Mouse (Mus musculus) embryonic facial prominence, embryonic 12.5 days (tissue): ENCODE measurements around the gene Lmo4. TPM values are rescaled to one million over a fixed set of nuclear protein-coding genes. Genes with fewer than 3 reads are reported as not detected.

ENCODE experiments used
- ATAC-seq: fragments of 200-750 bp; cut with Nextera tagmentation; 2 replicates; pipeline ENCODE4 v1.8.0; 2017; ENCODE audit not compliant: insufficient number of reproducible peaks, insufficient read depth, low FRiP score, low TSS enrichment
- H3K27ac ChIP-seq: fragments of 300-500 bp; sonication (generic); 2 replicates; pipeline ENCODE4 v1.5.1; 2016; ENCODE audit warnings: mild to moderate bottlenecking
- H3K27me3 ChIP-seq: fragments of 300-500 bp; sonication (generic); 2 replicates; pipeline ENCODE4 v1.6.1; 2016; ENCODE audit warnings: mild to moderate bottlenecking, moderate library complexity
- H3K36me3 ChIP-seq: fragments of 300-500 bp; sonication (generic); 2 replicates; pipeline ENCODE4 v1.6.1; 2016; ENCODE audit warnings: mild to moderate bottlenecking
- H3K4me1 ChIP-seq: fragments of 300-500 bp; sonication (generic); 2 replicates; pipeline ENCODE4 v1.6.1; 2016
- H3K4me2 ChIP-seq: fragments of 300-500 bp; sonication (generic); replicated peaks from 2 replicates; pipeline ENCODE4 v1.6.1; 2016; ENCODE audit warnings: mild to moderate bottlenecking, moderate library complexity
- H3K4me3 ChIP-seq: fragments of 300-500 bp; sonication (generic); 2 replicates; pipeline ENCODE4 v1.5.1; 2016; ENCODE audit warnings: mild to moderate bottlenecking
- H3K9ac ChIP-seq: fragments of 300-500 bp; sonication (generic); 2 replicates; pipeline ENCODE4 v1.6.1; 2016; ENCODE audit warnings: mild to moderate bottlenecking, moderate library complexity
- H3K9me3 ChIP-seq: fragments of 300-500 bp; sonication (generic); 2 replicates; pipeline ENCODE4 v1.6.1; 2016; ENCODE audit warnings: mild to moderate bottlenecking, moderate library complexity
- WGBS: fragments of 180-500 bp; shearing (Covaris S2); methylation state at CpG from one replicate; pipeline ENCODE4 v1.1.7; 2016; 5-methylcytosine and 5-hydroxymethylcytosine counted together
- polyA plus RNA-seq: library from polyadenylated mRNA; unstranded; fragments of >200 nt; fragmentation: Nextera tagmentation; extraction: Ambion mirVana; gene quantifications from 2 replicates; pipeline ENCODE4 v1.2.1, GENCODE M21; 2016

Gene Lmo4
- polyA plus RNA-seq, 1 experiment from 2014 or later, result 84.0 TPM

DNA sequence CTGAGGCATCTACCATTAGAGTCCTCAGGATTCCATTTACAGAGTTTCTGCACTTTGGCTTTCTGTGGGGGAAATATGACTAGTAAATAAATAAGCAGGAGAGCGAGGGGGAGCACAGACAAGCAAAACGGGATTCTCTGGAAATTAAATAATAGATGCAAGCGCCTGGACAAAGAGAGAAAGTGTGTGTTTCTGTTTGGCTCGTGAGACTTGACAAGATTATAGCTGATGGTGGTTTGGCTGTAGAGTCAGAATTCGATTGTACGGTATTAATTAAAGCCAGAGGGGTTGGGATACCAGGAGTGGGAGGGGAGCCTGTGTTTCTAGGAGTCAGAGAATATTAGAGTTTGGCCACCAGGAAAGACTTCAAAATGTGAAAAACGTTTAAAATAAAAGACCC lies 24.3 kb upstream of the Lmo4 start:
- no peak for ATAC-seq
- Histone ChIP-seq H3K36me3 (no peaks in the 10 kb centered on the region), H3K27me3 (no peaks in the 10 kb centered on the region), H3K4me2 (no peak overlapping the region), H3K9me3 (no peaks in the 10 kb centered on the region), H3K4me3 (no peak overlapping the region), H3K9ac (no peak overlapping the region), H3K27ac (0 out of 2 replicates have a peak overlapping the region, but pooled peaks have one; percentile 54), H3K4me1 (peaks cover 17% of the 10 kb centered on the region)
- WGBS, result 31% methylated on average over 7 of the region's 7 CpGs

DNA sequence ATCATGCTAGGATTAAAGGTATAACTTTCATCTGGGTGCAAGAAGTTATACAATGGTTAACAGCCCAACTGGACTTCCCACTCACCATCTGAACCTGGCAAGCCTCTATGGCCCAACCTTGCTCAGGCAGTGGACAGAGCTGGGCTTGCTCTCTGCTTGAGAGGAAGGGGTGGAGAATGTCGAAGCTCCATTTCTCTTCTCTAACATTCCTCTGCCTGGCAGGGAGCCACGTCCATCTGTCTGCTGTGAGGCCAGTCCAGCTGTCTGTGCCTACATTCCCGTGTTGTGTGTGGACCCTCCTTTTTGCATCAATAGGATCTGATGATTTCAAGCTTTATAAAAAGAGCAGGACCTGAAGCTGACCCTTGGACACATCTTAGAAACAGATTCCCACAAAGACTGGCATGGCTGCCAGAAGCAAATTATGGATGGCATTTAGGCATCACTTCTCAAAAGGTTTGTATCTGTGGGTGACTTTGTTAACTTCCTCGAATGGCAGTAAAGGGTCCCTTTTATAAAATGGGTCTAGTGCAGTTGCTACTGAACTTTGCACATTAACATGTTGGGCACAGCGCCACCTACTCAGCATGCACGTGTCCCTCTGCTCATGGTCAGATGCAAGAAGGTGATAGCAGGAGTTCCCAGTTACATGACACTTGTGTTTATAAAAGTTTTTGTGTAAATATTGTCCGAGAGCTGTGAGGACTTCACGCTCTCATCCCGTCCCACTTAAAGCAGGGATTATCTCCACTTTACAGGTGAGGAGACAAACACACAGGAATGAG lies 20.6 kb upstream of the Lmo4 start:
- Histone ChIP-seq H3K4me3 (no peak overlapping the region), H3K9ac (no peak overlapping the region), H3K36me3 (no peaks in the 10 kb centered on the region), H3K4me2 (no peak overlapping the region), H3K27ac (no peak overlapping the region), H3K27me3 (no peaks in the 10 kb centered on the region), H3K9me3 (no peaks in the 10 kb centered on the region), H3K4me1 (peaks cover 26% of the 10 kb centered on the region)
- no peak for ATAC-seq
- WGBS, result 72% methylated on average over 9 of the region's 9 CpGs

DNA sequence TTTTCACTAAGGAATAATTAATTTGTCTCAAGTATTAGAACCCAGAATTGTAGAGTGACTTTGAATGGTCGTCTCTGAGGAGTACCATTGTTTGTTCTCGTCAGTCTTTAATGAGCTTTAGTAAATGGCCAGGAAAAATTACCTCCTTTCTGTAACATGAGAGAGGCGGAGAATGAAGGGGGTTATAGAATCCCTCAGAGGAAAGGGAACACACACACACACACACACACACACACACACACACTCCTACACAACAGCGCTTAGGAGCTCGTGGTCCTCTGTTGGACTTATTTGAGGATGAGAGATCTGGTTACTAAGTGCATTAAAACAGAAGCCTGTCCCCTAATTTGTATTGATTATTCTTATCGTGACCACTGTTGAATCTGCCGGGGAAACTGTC lies 19.6 kb upstream of the Lmo4 start:
- H3K27ac ChIP-seq, result no peak overlapping the region
- H3K9ac ChIP-seq, result no peak overlapping the region
- no peaks in the 10 kb centered on the region for H3K9me3 ChIP-seq
- H3K4me1 ChIP-seq, result peaks cover 26% of the 10 kb centered on the region
- H3K4me3 ChIP-seq, result no peak overlapping the region
- WGBS, result 20% methylated on average over 7 of the region's 7 CpGs
- no peaks in the 10 kb centered on the region for H3K27me3 ChIP-seq
- no peak for ATAC-seq
- no peaks in the 10 kb centered on the region for H3K36me3 ChIP-seq
- H3K4me2 ChIP-seq, result no peak overlapping the region

DNA sequence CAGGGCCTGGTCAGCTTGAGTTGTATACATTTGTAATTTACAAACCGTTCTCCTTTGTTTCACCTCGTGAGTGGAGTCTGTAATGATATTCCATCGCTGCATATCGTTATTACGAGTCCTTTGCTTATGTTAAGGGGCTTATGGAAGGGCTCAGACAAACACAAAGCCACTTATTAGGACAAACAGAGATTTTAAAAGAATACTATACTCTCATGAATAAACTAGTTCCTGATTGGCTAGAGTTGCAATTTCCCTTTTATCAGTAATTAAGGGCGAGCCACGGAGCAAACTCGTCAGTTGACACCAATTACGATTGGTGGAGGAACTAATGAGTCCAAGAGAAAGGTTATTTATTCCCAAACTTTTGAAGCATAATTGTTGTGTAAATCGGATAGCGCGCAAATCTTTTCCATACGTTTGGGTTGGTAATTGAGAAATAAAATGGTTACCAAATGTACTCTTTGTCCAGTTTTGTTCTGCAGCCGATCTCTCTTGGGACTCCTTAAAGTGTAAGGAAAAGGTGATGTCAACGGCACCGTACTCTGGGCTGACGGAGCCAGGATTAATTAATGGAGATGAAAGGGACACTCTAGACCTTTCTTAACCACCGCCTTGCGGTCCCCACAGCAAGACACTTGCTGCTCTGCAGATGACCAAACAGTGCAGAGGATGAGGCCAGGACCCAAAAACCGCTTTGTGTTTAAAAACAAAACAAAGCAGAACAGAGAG lies 18.5 kb upstream of the Lmo4 start:
- Histone ChIP-seq H3K36me3 (no peaks in the 10 kb centered on the region), H3K4me2 (peak overlapping the region; percentile 33), H3K9me3 (no peaks in the 10 kb centered on the region), H3K27ac (no peak overlapping the region), H3K4me1 (peaks cover 18% of the 10 kb centered on the region), H3K4me3 (no peak overlapping the region), H3K9ac (no peak overlapping the region), H3K27me3 (no peaks in the 10 kb centered on the region)
- 28% methylated on average over 20 of the region's 20 CpGs for WGBS
- no peak for ATAC-seq

DNA sequence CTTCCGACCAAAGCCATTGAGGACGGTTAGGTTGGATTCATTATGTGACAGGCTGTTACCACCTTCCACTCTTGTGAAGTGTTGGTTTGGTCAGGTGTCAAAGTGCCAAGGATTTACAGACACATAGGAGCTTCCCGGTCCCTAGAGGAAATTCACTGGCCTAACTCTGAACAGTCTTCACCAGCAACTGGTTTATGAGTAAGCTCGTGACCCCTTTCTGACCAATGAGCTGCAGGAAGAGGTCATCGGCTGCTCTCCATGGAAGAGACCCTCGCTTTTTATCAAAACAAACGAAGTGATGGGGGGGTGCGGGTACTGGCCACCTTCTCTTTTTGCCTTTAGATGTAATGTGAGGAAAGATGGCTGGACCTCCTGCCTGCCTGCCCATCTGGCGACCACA lies 17.4 kb upstream of the Lmo4 start:
- ATAC-seq, result no peak
- Histone ChIP-seq H3K27ac (no peak overlapping the region), H3K36me3 (no peaks in the 10 kb centered on the region), H3K4me3 (no peak overlapping the region), H3K4me1 (peaks cover 18% of the 10 kb centered on the region), H3K27me3 (no peaks in the 10 kb centered on the region), H3K9me3 (no peaks in the 10 kb centered on the region), H3K4me2 (no peak overlapping the region), H3K9ac (no peak overlapping the region)
- 56% methylated on average over 9 of the region's 9 CpGs for WGBS

DNA sequence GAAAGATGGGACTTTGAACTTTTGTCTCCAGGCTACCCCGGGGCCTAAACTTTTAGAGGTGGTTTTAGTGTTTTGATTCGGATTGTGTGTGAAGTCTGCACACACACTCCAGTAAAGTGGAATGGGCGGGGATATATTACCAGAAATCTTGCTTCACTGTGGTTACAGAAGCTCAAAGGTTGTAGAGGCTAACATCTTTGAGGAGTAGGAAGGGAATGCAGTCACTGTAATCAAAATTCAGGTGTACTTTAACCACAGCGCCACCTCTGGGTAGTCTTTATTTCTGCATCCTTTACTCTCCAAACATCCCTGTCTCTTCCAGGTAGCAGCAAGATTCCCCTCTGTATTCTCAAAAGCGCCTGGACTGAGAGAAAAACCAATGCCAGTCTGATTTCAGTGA lies 2.5 kb upstream of the Lmo4 start:
- Histone ChIP-seq H3K36me3 (no peaks in the 10 kb centered on the region), H3K9me3 (no peaks in the 10 kb centered on the region), H3K9ac (no peak overlapping the region), H3K4me2 (no peak overlapping the region), H3K27ac (no peak overlapping the region), H3K4me3 (no peak overlapping the region), H3K27me3 (no peaks in the 10 kb centered on the region), H3K4me1 (no peaks in the 10 kb centered on the region)
- WGBS, result 41% methylated on average over 5 of the region's 5 CpGs
- ATAC-seq, result no peak

DNA sequence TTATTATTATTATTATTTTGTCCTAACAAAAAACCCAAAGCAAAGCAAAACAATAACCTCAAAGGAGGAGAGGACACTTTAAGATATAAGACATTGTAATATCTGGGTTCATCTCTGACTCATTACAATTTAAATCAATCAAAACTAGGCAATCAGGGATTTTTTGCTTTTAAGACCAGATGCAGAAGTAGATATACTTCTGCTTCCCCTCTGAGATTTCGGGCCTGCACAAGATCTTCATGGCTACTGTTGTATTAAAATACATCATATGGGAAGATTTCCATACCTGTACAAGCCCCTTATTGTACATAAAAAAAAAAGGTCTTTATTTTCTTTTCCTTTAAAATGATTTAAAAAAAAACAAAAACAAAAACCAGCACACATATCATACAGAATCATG lies 1.9 kb upstream of the Lmo4 start:
- Histone ChIP-seq H3K27me3 (no peaks in the 10 kb centered on the region), H3K9me3 (no peaks in the 10 kb centered on the region), H3K4me1 (no peaks in the 10 kb centered on the region), H3K27ac (no peak overlapping the region), H3K4me3 (no peak overlapping the region), H3K4me2 (no peak overlapping the region), H3K36me3 (no peaks in the 10 kb centered on the region), H3K9ac (no peak overlapping the region)
- 86% methylated on average over 1 of the region's 1 CpGs for WGBS
- no peak for ATAC-seq

DNA sequence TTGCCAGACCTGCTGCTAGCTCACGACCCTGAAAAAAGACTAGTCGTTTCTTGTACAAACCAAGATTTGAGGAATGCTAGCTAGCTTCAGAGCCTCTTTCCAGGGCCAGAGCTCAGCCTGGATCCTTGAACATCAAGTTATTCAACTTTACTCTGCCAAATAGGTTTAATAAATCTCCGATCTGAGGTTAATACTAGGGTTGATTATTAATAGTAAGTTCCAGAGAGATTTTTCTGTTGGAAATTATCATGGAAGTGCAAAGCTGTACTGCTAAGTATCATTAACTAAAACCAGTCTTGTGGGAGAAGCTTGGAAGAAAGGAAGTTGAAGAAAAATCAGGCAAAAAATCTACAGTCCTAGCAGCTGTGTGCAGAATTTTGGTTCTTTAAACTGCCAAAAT lies 1.2 kb upstream of the Lmo4 start:
- 18% methylated on average over 3 of the region's 3 CpGs for WGBS
- Histone ChIP-seq H3K9me3 (no peaks in the 10 kb centered on the region), H3K9ac (peak overlapping the region; percentile 94), H3K27ac (peak overlapping the region; percentile 99), H3K36me3 (no peaks in the 10 kb centered on the region), H3K4me1 (peaks cover 5% of the 10 kb centered on the region; the same call in 1 of the 2 replicates), H3K27me3 (no peaks in the 10 kb centered on the region), H3K4me3 (peak overlapping the region; percentile 75), H3K4me2 (peak overlapping the region; percentile 82)
- ATAC-seq, result no peak

DNA sequence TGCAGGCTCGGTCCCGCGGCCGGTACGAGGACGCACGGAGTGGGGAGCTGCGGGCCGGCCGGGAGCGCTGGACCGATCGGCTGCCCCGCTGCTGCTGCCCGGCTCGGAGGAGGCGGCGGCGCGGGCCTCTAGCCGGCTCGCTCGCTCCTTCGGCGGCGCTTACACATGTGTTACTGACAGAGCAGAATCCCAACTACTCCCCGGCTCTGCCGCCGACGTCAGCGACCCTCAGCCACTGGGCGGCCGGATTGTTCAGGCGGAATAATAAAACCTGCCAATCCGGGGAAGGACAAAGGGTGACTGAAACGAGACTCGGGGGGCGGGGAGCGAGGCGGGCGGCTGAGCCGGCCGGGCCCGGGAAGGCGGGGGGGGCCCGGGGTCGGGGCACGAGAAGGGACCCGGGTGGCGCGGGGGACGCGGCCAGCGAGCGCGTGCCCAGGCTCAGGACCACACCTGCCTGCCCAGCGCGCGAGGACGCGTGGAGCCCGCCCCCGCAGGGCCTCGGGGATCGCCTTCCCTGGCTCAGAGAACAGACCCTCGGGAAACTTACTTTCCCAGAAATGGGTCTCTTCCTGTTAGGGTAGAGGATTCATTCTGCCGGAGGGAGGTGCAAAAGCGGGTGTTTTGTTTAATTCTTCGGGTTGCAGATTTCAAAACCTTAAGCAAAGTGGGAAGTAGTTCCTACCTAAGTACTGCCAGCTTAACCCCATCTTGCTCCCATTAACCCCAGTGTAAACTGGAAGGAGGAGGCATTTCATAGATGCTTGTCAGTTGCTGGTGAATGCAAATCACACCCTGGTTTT lies 532 bp upstream of the Lmo4 start:
- WGBS, result under 1% methylated on average over 63 of the region's 69 CpGs
- Histone ChIP-seq H3K36me3 (no peaks in the 10 kb centered on the region), H3K27ac (peak overlapping the region; percentile 99), H3K27me3 (no peaks in the 10 kb centered on the region), H3K4me2 (peak overlapping the region; percentile 82), H3K4me3 (peak overlapping the region; percentile 75), H3K9ac (peak overlapping the region; percentile 94), H3K4me1 (peaks cover 10% of the 10 kb centered on the region; the same call in 1 of the 2 replicates), H3K9me3 (no peaks in the 10 kb centered on the region)
- ATAC-seq, result peak; percentile 90

DNA sequence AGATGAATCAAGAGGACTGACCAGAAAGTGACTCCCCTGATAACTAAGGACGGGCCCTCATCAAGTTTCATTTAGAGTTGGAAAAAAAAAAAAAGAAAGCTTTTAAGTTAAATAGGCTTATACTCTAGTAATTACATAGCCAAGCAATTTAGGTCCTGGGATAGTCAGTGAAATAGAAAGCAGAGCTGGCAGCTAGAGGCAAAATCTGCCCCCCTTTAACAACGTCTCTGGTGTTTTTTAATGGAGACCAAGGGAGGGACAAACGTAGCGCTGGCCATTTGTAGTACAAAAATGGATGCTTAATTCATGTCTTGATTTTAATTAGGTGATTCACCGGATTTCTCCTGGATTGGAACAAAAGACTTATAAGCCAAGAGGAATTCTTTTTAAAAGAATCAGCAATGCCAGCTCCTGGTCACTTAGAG lies 1.0 kb downstream of the Lmo4 start:
- no peaks in the 10 kb centered on the region for H3K27me3 ChIP-seq
- peak overlapping the region; percentile 75 for H3K4me3 ChIP-seq
- no peak for ATAC-seq
- H3K9ac ChIP-seq, result peak overlapping the region; percentile 94
- H3K36me3 ChIP-seq, result peaks cover 4% of the 10 kb centered on the region; the same call in 1 of the 2 replicates
- H3K4me2 ChIP-seq, result peak overlapping the region; percentile 82
- peaks cover 18% of the 10 kb centered on the region; the same call in 1 of the 2 replicates for H3K4me1 ChIP-seq
- H3K9me3 ChIP-seq, result no peaks in the 10 kb centered on the region
- under 1% methylated on average over 5 of the region's 5 CpGs for WGBS
- peak overlapping the region; percentile 99 for H3K27ac ChIP-seq

DNA sequence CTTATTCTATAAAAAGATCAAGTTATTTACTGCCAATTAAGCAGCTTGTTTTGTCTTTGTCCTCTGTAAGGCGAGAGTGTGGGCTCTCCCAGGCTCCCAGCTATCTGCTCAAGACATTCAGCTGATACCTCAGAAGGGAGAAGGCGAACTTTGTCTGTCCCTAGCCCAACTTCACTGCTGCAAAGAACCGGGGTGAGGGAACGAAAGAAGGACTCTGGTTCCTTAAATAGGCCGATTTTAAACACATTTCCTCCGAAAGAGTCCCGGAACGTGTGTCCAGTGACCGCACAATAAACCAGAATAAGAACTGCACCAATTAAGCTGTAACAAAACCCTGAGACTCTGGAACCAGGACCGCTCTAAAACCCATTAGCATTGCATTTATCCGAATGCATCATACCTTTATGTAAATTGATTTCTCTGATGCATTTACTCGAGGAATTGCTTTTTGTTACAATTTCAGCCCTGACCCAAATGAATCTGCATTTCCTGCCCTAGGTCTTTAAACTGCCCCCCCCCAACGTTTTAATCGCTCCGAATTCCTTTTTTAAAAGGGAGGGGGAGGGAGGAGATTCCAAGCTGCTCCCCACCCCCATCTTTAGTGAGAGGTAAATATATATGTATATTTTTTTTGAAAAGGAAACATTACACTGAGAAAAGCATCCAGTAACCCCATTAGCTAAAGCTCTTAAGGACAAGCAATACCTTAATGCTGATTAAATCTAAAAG lies 1.6 kb downstream of the Lmo4 start:
- peak overlapping the region; percentile 75 for H3K4me3 ChIP-seq
- peaks cover 24% of the 10 kb centered on the region; the same call in 1 of the 2 replicates for H3K4me1 ChIP-seq
- no peak for ATAC-seq
- H3K36me3 ChIP-seq, result peaks cover 4% of the 10 kb centered on the region; the same call in 1 of the 2 replicates
- H3K9me3 ChIP-seq, result no peaks in the 10 kb centered on the region
- H3K9ac ChIP-seq, result peak overlapping the region; percentile 94
- 0% methylated on average over 15 of the region's 15 CpGs for WGBS
- no peaks in the 10 kb centered on the region for H3K27me3 ChIP-seq
- peak overlapping the region; percentile 92 for H3K27ac ChIP-seq
- H3K4me2 ChIP-seq, result peak overlapping the region; percentile 82
